ENCODE assay signal across 13 mouse cellular contexts in the genomic region with DNA sequence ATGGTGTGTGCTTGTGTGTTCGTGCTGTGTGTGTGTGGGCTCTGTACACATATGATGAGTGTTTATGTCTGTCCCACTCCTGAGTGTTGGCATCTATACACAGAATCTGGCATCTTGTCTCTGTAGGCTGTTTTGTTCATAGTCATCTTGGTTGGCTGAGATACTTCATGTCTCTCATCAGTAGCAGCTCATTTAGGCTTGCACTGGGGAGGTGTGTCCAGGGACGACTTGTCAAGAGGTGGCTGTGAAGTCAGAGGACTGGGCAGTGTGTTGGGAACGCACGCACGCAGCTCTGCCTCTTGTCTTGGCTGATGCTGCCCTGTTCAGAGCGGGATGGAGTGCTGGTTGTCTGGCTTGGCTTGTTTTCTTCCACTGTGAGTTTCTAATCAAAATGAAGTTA. TPM values are rescaled to one million over a fixed set of nuclear protein-coding genes. Genes with fewer than 3 reads are reported as not detected.
DNase-seq lines count a peak whose midpoint lies in the region; ATAC-seq lines count a peak whose summit lies in the region.
"Had no signal": no experiment of that assay in that cellular context is flagged by ENCODE, and none has a peak within 500 bp of the region (broad histone marks: within the 10 kb centered on the region; RNA-seq: fewer than 3 reads in every experiment).

No protein-coding gene starts in this region.

- DNase-seq in hindbrain, embryonic 11.5 days (ENCODE audit: low spot score), result no peak
- DNase-seq: cerebellum, adult 9-11 months; kidney, postnatal 10 days had no signal

- WGBS in hindbrain, embryonic 13.5 days, result 91% methylated on average over 6 of the region's 6 CpGs
- 96% methylated on average over 6 of the region's 6 CpGs for WGBS in hindbrain, embryonic 11.5 days
- 37% methylated on average over 6 of the region's 6 CpGs for WGBS in lung, embryonic 15.5 days
- 89% methylated on average over 6 of the region's 6 CpGs for WGBS in neural tube, embryonic 14.5 days

- no peaks in the 10 kb centered on the region for H3K9me3 ChIP-seq in hindbrain, embryonic 13.5 days
- no peaks in the 10 kb centered on the region for H3K9me3 ChIP-seq in hindbrain, embryonic 11.5 days (ENCODE audit: control insufficient read depth, low read length)
- H3K9me3 ChIP-seq in megakaryocyte, embryonic 14.5 days, result peaks cover 8% of the 10 kb centered on the region
- H3K9me3 ChIP-seq in lung, embryonic 15.5 days, result no peaks in the 10 kb centered on the region
- no peaks in the 10 kb centered on the region for H3K9me3 ChIP-seq in neural tube, embryonic 14.5 days (ENCODE audit: control insufficient read depth, low read length)
- H3K9me3 ChIP-seq: embryonic facial prominence, embryonic 10.5 days; liver, embryonic 12.5 days had no signal

- H3K9ac ChIP-seq in hindbrain, embryonic 13.5 days, result no peak overlapping the region
- H3K9ac ChIP-seq in hindbrain, embryonic 11.5 days (ENCODE audit: low read depth, low read length), result no peak overlapping the region
- no peak overlapping the region for H3K9ac ChIP-seq in lung, embryonic 15.5 days
- H3K9ac ChIP-seq in neural tube, embryonic 14.5 days (replicated peaks; ENCODE audit: low read depth, low read length), result no peak overlapping the region
- H3K9ac ChIP-seq: liver, embryonic 12.5 days had no signal

- H3K27me3 ChIP-seq in hindbrain, embryonic 13.5 days, result no peaks in the 10 kb centered on the region
- H3K27me3 ChIP-seq in hindbrain, embryonic 11.5 days (ENCODE audit: control insufficient read depth, insufficient read depth, low read length), result no peaks in the 10 kb centered on the region
- no peaks in the 10 kb centered on the region for H3K27me3 ChIP-seq in megakaryocyte, embryonic 14.5 days (replicated peaks)
- peaks cover 5% of the 10 kb centered on the region; the same call in 1 of the 2 replicates for H3K27me3 ChIP-seq in lung, embryonic 15.5 days
- H3K27me3 ChIP-seq in neural tube, embryonic 14.5 days (ENCODE audit: control insufficient read depth, insufficient read depth, low read length), result no peaks in the 10 kb centered on the region
- H3K27me3 ChIP-seq: liver, embryonic 12.5 days; Patski had no signal

- peaks cover 58% of the 10 kb centered on the region for H3K4me1 ChIP-seq in hindbrain, embryonic 13.5 days (replicated peaks)
- peaks cover 4% of the 10 kb centered on the region; the same call in 1 of the 2 replicates for H3K4me1 ChIP-seq in hindbrain, embryonic 11.5 days (replicated peaks; ENCODE audit: control insufficient read depth, insufficient read depth, low read length)
- peaks cover 100% of the 10 kb centered on the region for H3K4me1 ChIP-seq in megakaryocyte, embryonic 14.5 days
- H3K4me1 ChIP-seq in lung, embryonic 15.5 days, result peaks cover 33% of the 10 kb centered on the region
- peaks cover 24% of the 10 kb centered on the region; the same call in 1 of the 2 replicates for H3K4me1 ChIP-seq in neural tube, embryonic 14.5 days (ENCODE audit: control insufficient read depth, insufficient read depth, low read length)

- peak overlapping the region; percentile 52 for H3K27ac ChIP-seq in hindbrain, embryonic 13.5 days
- no peak overlapping the region for H3K27ac ChIP-seq in hindbrain, embryonic 11.5 days (ENCODE audit: low read depth, low read length)
- H3K27ac ChIP-seq in lung, embryonic 15.5 days, result peak overlapping the region; percentile 68
- H3K27ac ChIP-seq in neural tube, embryonic 14.5 days (ENCODE audit: low read depth, low read length), result peak overlapping the region; percentile 23; the same call in 1 of the 2 replicates
- H3K27ac ChIP-seq: embryonic facial prominence, embryonic 10.5 days; midbrain, embryonic 10.5 days had no signal

- 0 out of 2 replicates have a peak, but pooled peaks cover under 1% of the 10 kb centered on the region for H3K36me3 ChIP-seq in hindbrain, embryonic 13.5 days
- no peaks in the 10 kb centered on the region for H3K36me3 ChIP-seq in hindbrain, embryonic 11.5 days (ENCODE audit: control insufficient read depth, insufficient read depth, low read length)
- H3K36me3 ChIP-seq in megakaryocyte, embryonic 14.5 days (replicated peaks; ENCODE audit: low read length), result peaks cover 93% of the 10 kb centered on the region
- H3K36me3 ChIP-seq in lung, embryonic 15.5 days, result no peaks in the 10 kb centered on the region
- no peaks in the 10 kb centered on the region for H3K36me3 ChIP-seq in neural tube, embryonic 14.5 days (ENCODE audit: control insufficient read depth, insufficient read depth, low read length)

- no peak for ATAC-seq in hindbrain, embryonic 13.5 days (ENCODE audit: low FRiP score)
- ATAC-seq in hindbrain, embryonic 11.5 days (ENCODE audit: low FRiP score), result no peak
- no peak for ATAC-seq in megakaryocyte, adult 5-6 weeks (ENCODE audit: poor library complexity, severe bottlenecking)
- ATAC-seq in lung, embryonic 15.5 days (ENCODE audit: borderline replicate concordance, extremely low read depth, low FRiP score, low TSS enrichment), result peak; percentile 96
- ATAC-seq in neural tube, embryonic 14.5 days (ENCODE audit: low read depth), result no peak
- no peak for ATAC-seq in granulocyte monocyte progenitor cell, adult 5-6 weeks (replicated peaks; ENCODE audit: poor library complexity, severe bottlenecking)
- ATAC-seq: liver, embryonic 12.5 days had no signal

- no peak overlapping the region for H3K4me2 ChIP-seq in hindbrain, embryonic 13.5 days
- no peak overlapping the region for H3K4me2 ChIP-seq in hindbrain, embryonic 11.5 days (replicated peaks; ENCODE audit: low read depth, low read length)
- H3K4me2 ChIP-seq in lung, embryonic 15.5 days, result no peak overlapping the region
- no peak overlapping the region for H3K4me2 ChIP-seq in neural tube, embryonic 14.5 days (ENCODE audit: low read depth, low read length)
- H3K4me2 ChIP-seq: liver, embryonic 12.5 days had no signal

- H3K4me3 ChIP-seq in hindbrain, embryonic 13.5 days, result no peak overlapping the region
- H3K4me3 ChIP-seq in hindbrain, embryonic 11.5 days (ENCODE audit: low read depth, low read length), result no peak overlapping the region
- H3K4me3 ChIP-seq in megakaryocyte, embryonic 14.5 days (replicated peaks), result peak overlapping the region; percentile 78
- no peak overlapping the region for H3K4me3 ChIP-seq in lung, embryonic 15.5 days
- H3K4me3 ChIP-seq in neural tube, embryonic 14.5 days (ENCODE audit: low read depth, low read length), result no peak overlapping the region
- H3K4me3 ChIP-seq: embryonic facial prominence, embryonic 10.5 days; liver, embryonic 12.5 days; midbrain, embryonic 10.5 days had no signal

RNA-seq across cellular contexts. Expression of gene Galnt2, which starts 39.3 kb away (rescaled TPM):
- polyA plus RNA-seq in hindbrain, embryonic 13.5 days (2015; fragmentation: Nextera tagmentation; extraction: Ambion mirVana), result 49.9 and 52.8 TPM in 2 replicates
- polyA plus RNA-seq in hindbrain, embryonic 11.5 days (2014; fragmentation: Nextera tagmentation; extraction: Ambion mirVana), result 47.0 and 53.5 TPM in 2 replicates
- polyA plus RNA-seq in megakaryocyte, embryonic 14.5 days (2012; ENCODE audit: insufficient read depth, low replicate concordance), result 55.0 and 143 TPM in 2 replicates
- total RNA-seq in megakaryocyte, adult 5-6 weeks (2015), result 31.3 and 61.1 TPM in 2 replicates
- 15.5 and 20.4 TPM in 2 replicates for total RNA-seq in megakaryocyte, adult 5-6 weeks (2017)
- polyA plus RNA-seq in lung, embryonic 15.5 days (2015; fragmentation: Nextera tagmentation; extraction: Ambion mirVana), result 55.3 and 62.5 TPM in 2 replicates
- polyA plus RNA-seq in neural tube, embryonic 14.5 days (2014; fragmentation: Nextera tagmentation; extraction: Ambion mirVana), result 55.8 and 57.7 TPM in 2 replicates
- total RNA-seq in granulocyte monocyte progenitor cell, adult 5-6 weeks (2014; fragmentation: Nextera tagmentation), result 25.6 and 48.0 TPM in 2 replicates
- total RNA-seq in granulocyte monocyte progenitor cell, adult 5-6 weeks (2017), result 20.4 and 32.7 TPM in 2 replicates
